Mouse (Mus musculus) embryonic fibroblast, embryonic 13.5 days (primary cell): Measurements from ENCODE around the gene Rock2.

Experiments
- CTCF ChIP-seq: IDR thresholded peaks from 2 replicates; pipeline ENCODE4 v1.5.1; 2011; ENCODE audit warnings: mild to moderate bottlenecking, control low read depth, low read length, moderate library complexity, borderline replicate concordance; ENCODE audit not compliant: insufficient read depth
- POLR2A ChIP-seq: IDR thresholded peaks from 2 replicates; pipeline ENCODE4 v1.6.1; 2011; ENCODE audit warnings: low read depth, mild to moderate bottlenecking, control low read depth, low read length, moderate library complexity

- TF ChIP-seq POLR2A (no peak), CTCF (no peak)
Measured at GRCm38 (mm10) chr12:16985778-16986177, 91.1 kb downstream of the Rock2 start.
